Mouse (Mus musculus): Measurements from ENCODE around the gene Aph1b.
A peak's percentile ranks its signal among the peaks of the same experiment; 100 is the strongest.

Gene Aph1b

DNA sequence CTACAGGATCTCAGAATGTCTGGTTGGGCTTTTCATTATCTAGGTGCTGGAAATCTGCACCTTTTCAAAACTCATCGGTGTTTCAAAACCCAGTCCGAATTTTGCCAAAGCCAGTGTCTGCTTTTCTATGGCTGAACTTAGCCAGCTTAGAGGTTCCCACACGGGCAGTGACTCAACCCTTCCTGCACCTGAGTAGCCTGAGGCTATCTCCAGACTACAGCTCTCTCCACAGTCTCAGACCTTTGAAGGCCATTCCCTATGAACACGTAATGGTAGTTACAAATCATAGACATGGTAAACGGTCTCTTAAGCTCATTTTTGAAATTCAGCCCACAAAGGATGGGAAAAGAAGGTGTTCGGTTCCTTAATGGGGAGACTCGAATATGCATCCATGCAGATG is 55.8 kb downstream of the Aph1b start:
- DNase-seq (ENCODE audit: low read depth, low spot score) = peak; percentile 27

DNA sequence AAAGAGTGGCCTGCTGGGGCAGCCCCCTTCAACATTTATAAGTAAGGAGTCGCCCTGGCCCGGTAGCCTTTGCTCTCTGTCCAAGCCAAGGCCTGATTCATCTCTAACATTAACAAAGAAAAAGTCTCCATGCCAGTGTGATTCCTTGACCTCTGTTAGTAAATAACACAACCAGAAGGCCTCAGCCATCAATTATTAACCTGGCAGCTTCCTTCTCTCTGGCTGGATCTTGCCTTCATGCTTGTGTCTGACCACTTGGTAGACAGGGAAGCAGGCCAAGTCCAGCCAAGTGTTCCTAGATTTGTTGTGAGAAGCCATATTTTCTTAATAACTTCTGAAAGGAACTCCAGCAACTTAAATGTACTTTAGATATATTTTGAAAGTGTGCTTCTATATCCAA is 58.7 kb downstream of the Aph1b start:
- no peak for DNase-seq (ENCODE audit: low read depth, low spot score)

DNA sequence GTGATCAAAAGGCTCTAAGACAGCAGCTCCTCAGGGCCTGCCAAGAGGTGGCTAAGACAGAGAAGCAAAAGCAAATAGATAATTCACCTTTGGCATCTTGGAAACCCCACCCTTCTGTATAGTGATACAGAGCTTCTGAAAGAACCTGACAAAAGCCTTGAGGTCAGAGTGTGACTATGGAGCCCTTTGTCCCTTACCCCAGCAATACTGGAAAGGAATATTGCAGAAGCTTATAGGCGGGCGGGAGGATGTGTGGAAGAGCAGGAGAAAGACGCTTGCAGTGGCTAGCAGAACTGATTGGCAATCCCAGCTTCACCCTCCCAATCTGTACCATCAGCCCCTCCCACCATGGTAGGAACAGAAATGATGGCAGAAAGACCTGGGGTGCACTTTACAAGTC is 59.3 kb downstream of the Aph1b start:
- DNase-seq (ENCODE audit: low read depth, low spot score) = no peak

DNA sequence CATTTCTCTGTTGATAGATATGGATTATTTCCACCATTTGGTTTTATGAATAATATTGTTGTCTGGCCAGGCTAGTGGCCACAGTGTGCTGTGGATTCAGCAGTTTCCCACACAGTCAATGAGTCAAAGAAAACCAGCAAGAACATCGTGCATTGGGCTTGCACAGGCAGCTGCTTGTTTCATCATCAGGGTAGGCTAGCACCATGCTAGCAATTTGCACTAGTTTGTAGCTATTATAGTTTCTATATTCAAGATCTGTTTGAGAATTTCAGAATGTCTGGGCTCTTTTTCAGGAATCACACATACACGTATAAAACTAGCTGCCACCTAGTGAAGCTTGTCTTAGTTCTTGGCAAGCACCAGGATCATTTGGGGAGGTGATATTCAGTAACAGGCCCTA is 60.2 kb downstream of the Aph1b start:
- DNase-seq (ENCODE audit: low read depth, low spot score) = no peak

DNA sequence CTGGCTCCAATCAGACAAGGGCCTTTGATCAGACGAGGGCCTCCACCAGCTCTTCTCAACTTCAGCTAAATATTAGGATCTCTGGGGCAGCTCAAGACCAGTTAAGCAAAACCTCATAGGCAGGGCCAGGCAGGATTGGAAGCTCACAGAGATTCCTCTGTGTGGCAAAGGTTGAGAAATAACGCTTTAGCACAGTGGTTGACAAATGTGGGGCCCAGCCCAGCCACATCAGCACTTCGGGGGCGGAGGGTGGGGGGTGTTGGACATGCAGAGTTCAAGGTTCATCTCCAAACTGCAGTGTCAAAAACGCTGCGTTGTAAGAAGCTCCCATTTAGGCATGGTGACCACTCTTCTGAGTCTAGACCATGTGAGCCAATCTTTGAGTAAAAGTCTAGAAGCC is 60.7 kb downstream of the Aph1b start:
- no peak for DNase-seq (ENCODE audit: low read depth, low spot score)

DNA sequence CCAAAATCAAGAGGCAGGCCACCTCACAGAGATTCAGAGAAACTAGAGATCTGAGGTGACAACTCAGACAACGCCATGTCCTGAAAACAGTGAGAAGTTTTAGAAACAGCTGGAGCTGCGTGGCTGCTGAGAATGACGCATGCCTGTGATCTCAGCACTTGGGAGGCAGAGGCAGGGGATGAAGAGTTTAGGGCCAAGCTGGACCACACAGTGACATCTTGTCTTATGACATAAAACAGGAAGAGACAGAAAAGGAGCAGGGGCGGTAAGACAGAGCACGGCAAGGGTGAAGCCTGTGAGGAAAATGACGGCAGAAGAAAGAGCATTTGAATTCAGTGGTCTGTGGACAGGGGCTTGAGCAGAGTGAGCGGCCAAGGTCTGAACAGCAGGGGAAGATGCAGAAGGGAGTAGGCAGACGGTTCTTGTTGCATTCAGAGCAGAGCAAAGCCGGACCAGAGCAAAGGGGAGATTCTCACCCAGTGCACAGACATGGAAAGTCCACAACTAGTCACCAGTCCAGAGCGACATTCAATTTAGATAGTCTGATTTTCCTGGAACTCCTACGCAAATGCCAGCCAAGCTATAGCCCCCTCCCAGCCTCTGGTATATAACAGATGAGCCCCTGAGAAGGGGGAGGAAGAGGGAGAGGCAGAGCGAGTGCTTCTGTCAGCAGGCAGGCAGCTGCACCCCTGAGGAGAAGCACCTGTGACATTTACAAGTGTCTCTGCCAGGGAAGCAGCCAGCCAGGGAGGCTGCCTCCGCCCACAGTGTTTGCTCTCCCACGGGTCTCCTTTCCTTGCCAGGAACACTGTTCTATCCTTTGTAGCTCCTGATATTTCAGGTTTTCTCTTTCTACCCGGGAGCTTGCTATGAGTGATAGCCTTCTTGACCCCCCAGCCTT is 62.2 kb downstream of the Aph1b start:
- DNase-seq (ENCODE audit: low read depth, low spot score) = no peak

DNA sequence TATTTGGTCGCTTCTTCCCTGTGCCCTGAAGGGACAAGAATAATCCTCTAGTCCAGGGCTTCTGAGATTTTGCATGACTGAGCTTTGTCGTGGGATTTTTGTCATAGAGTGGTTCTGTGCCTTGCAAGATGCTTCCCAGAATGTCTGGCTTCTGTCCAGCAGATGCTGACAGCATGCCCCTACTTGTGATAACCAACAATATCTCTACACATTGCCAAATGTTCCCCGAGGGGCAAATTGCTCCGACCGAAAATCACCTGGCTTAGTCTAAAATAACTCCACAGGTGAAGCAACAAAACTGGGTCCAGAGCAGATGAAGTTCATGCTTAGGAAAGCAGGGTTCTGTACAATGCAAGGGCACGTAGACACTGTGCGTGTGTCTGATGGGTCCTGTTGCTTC is 64.0 kb downstream of the Aph1b start:
- DNase-seq (ENCODE audit: low read depth, low spot score) = no peak

DNA sequence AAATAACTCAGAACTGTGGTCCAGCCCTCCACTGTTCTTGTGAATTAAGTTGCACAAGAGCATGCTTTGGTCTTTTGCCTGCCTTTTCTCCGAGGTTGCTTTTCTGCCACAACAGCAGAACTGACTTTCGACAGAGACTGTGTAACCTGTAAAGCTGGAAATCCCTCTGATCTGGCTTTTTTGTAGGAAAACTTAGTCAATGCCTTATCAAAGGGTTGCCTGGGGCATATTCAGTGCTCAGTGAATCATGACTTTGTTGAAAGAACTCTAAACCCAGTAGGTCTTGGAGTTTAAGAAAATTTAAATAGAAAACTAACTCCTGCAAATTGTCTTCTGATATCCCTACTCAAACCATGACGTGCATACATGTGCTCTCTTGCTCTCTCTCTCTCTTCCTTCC is 64.7 kb downstream of the Aph1b start:
- no peak for DNase-seq (ENCODE audit: low read depth, low spot score)

DNA sequence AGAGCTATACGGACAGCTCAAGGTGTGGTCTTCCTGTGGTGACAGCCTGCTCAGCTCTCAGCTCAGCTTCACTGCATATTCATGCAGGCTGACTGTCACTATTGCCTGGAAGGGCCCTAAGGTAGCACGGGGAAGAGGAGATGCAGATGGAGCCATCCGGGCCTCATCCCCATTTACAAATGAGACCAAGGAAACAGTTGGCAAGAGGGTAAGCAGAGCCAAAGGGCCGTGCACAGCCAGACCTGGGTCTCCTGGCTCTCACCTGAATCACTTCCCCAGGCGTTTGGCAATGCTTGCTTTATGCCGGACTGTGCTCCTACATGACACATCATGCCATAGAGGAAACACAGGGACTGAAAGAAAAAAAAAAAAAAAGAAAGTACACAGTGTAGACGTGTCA is 68.0 kb downstream of the Aph1b start:
- DNase-seq (ENCODE audit: low read depth, low spot score) = no peak

DNA sequence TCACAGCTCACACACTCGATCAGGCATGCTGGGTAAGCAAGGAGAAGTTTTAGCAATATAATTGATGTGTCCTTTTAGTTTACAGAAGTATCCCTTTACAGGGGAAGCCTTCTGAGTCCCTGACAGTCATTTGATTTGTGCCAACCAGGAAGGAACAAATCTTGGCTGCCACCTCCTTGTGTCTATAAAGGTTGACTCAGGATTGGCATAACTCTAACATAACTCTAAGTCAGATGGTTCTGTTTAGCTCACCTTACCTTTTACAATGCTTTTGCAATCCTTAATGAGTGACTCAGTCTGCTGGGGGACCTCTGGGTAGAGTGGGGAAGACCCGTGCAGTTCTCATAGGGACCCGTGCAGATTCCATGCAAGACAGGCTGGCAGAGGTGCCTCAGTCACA is 69.7 kb downstream of the Aph1b start:
- DNase-seq (ENCODE audit: low read depth, low spot score) = peak; percentile 21
